Mouse (Mus musculus) layer of hippocampus, postnatal 36 days (tissue): ENCODE measurements around the gene Ccdc138. TPM values are rescaled to one million over a fixed set of nuclear protein-coding genes. Genes with fewer than 3 reads are reported as not detected.
"Not testable (repeated sequence)": the region's sequence is repeated elsewhere in the genome, so short reads cannot be mapped to it uniquely, and the experiment has no call there.

ENCODE experiments used
- DNase-seq, 2 experiments: peaks; one replicate each; pipeline ENCODE4 v3.0.0; 2022
- total RNA-seq, 2 experiments: library from RNA; stranded (reverse); gene quantifications; 2 replicates each; pipeline ENCODE4 v1.2.3; 2021

The Ccdc138 gene
- 1 to 10 TPM; 4.3 to 4.4 TPM for total RNA-seq

GRCm38 (mm10) chr10:58497320-58498284, at the start of gene Ccdc138:
TSS of gene Ccdc138 (plus strand) at chr10:58497948.
- peak; percentile 91 to 94 for DNase-seq

- no peak for DNase-seq
These were observed 46.2 kb upstream of the Ccdc138 start for GRCm38 (mm10) chr10:58451575-58451974.

GRCm38 (mm10) chr10:58452185-58452584, 45.6 kb upstream of the Ccdc138 start:
- no peak for DNase-seq

- DNase-seq: no peak
These were observed 37.9 kb upstream of the Ccdc138 start for GRCm38 (mm10) chr10:58459896-58460295.

GRCm38 (mm10) chr10:58477086-58477755, 20.5 kb upstream of the Ccdc138 start:
- peak in 1 of 2 experiments; percentile 19 for DNase-seq

- no peak for DNase-seq
These were observed 19.6 kb upstream of the Ccdc138 start for GRCm38 (mm10) chr10:58478071-58478578.

- DNase-seq: no peak
These were observed 17.7 kb upstream of the Ccdc138 start for GRCm38 (mm10) chr10:58479954-58480490.

- no peak for DNase-seq
These were observed 6.7 kb upstream of the Ccdc138 start for GRCm38 (mm10) chr10:58491031-58491430.

- no peak for DNase-seq
These were observed 2.1 kb upstream of the Ccdc138 start for GRCm38 (mm10) chr10:58495637-58496036.

- no peak for DNase-seq
These were observed 1.0 kb upstream of the Ccdc138 start for GRCm38 (mm10) chr10:58496732-58497131.

- DNase-seq: no peak
These were observed 768 bp downstream of the Ccdc138 start for GRCm38 (mm10) chr10:58498516-58498915.

- no peak for DNase-seq
These were observed 31.6 kb downstream of the Ccdc138 start for GRCm38 (mm10) chr10:58529358-58529757.

- no peak for DNase-seq
These were observed 33.4 kb downstream of the Ccdc138 start for GRCm38 (mm10) chr10:58530896-58531790.

- DNase-seq: no peak
These were observed 34.4 kb downstream of the Ccdc138 start for GRCm38 (mm10) chr10:58532177-58532576.

GRCm38 (mm10) chr10:58536276-58536675, 38.5 kb downstream of the Ccdc138 start:
- not testable (repeated sequence) for DNase-seq

GRCm38 (mm10) chr10:58540613-58541012, 42.9 kb downstream of the Ccdc138 start:
- no peak for DNase-seq

- no peak for DNase-seq
These were observed 51.0 kb downstream of the Ccdc138 start for GRCm38 (mm10) chr10:58548739-58549138.

- no peak for DNase-seq
These were observed 57.1 kb downstream of the Ccdc138 start for GRCm38 (mm10) chr10:58554693-58555387.

- peak; percentile 30 to 35 for DNase-seq
These were observed 61.4 kb downstream of the Ccdc138 start for GRCm38 (mm10) chr10:58559098-58559497.

- peak in 1 of 2 experiments; percentile 20 for DNase-seq
These were observed 62.2 kb downstream of the Ccdc138 start for GRCm38 (mm10) chr10:58559901-58560300.

- no peak for DNase-seq
These were observed 62.8 kb downstream of the Ccdc138 start for GRCm38 (mm10) chr10:58560521-58560920.
